Mouse (Mus musculus): ENCODE measurements around the gene Limch1. TPM values are rescaled to one million over a fixed set of nuclear protein-coding genes. Genes with fewer than 3 reads are reported as not detected.

Gene Limch1
- polyA plus RNA-seq, 1 experiment from 2014 or later = 25.1 TPM

- ATAC-seq (ENCODE audit: extremely low read depth, insufficient number of reproducible peaks, low FRiP score, low TSS enrichment) = no peak
- Histone ChIP-seq H3K27me3 (replicated peaks) (peaks cover 10% of the 10 kb centered on the region), H3K4me3 (no peak overlapping the region), H3K4me1 (0 out of 2 replicates have a peak, but pooled peaks cover 5% of the 10 kb centered on the region), H3K36me3 (no peaks in the 10 kb centered on the region), H3K9me3 (no peaks in the 10 kb centered on the region), H3K9ac (no peak overlapping the region), H3K4me2 (no peak overlapping the region), H3K27ac (replicated peaks) (no peak overlapping the region)
- WGBS = 67% methylated on average over 6 of the region's 6 CpGs
Observed at GRCm38 (mm10) chr5:66764129-66764528, 18.5 kb downstream of the Limch1 start.

GRCm38 (mm10) chr5:66765911-66766310 is 20.3 kb downstream of the Limch1 start:
- Histone ChIP-seq H3K4me3 (no peak overlapping the region), H3K36me3 (no peaks in the 10 kb centered on the region), H3K4me2 (no peak overlapping the region), H3K27me3 (replicated peaks) (peaks cover 17% of the 10 kb centered on the region), H3K27ac (replicated peaks) (no peak overlapping the region), H3K9ac (no peak overlapping the region), H3K9me3 (no peaks in the 10 kb centered on the region), H3K4me1 (peaks cover 5% of the 10 kb centered on the region; the same call in 1 of the 2 replicates)
- WGBS = 38% methylated on average over 2 of the region's 2 CpGs
- ATAC-seq (ENCODE audit: extremely low read depth, insufficient number of reproducible peaks, low FRiP score, low TSS enrichment) = no peak

- peak overlapping the region; percentile 24; the same call in 1 of the 2 replicates for H3K27ac ChIP-seq (replicated peaks)
- peaks cover 12% of the 10 kb centered on the region for H3K27me3 ChIP-seq (replicated peaks)
- no peak overlapping the region for H3K4me3 ChIP-seq
- 25% methylated on average over 4 of the region's 4 CpGs for WGBS
- H3K36me3 ChIP-seq = no peaks in the 10 kb centered on the region
- no peak for ATAC-seq (ENCODE audit: extremely low read depth, insufficient number of reproducible peaks, low FRiP score, low TSS enrichment)
- H3K9me3 ChIP-seq = no peaks in the 10 kb centered on the region
- peaks cover 5% of the 10 kb centered on the region; the same call in 1 of the 2 replicates for H3K4me1 ChIP-seq
- H3K4me2 ChIP-seq = no peak overlapping the region
- H3K9ac ChIP-seq = no peak overlapping the region
Observed at GRCm38 (mm10) chr5:66768034-66768433, 22.4 kb downstream of the Limch1 start.

GRCm38 (mm10) chr5:66769070-66769469 is 23.4 kb downstream of the Limch1 start:
- peaks cover 5% of the 10 kb centered on the region; the same call in 1 of the 2 replicates for H3K4me1 ChIP-seq
- WGBS = 66% methylated on average over 4 of the region's 4 CpGs
- no peak for ATAC-seq (ENCODE audit: extremely low read depth, insufficient number of reproducible peaks, low FRiP score, low TSS enrichment)

GRCm38 (mm10) chr5:66769558-66769957 is 23.9 kb downstream of the Limch1 start:
- ATAC-seq (ENCODE audit: extremely low read depth, insufficient number of reproducible peaks, low FRiP score, low TSS enrichment) = no peak

More at GRCm38 (mm10) chr5:66769070-66769469, 23.4 kb downstream of the Limch1 start:
- Histone ChIP-seq H3K4me3 (no peak overlapping the region), H3K36me3 (no peaks in the 10 kb centered on the region), H3K9me3 (no peaks in the 10 kb centered on the region), H3K4me2 (no peak overlapping the region), H3K27me3 (replicated peaks) (peaks cover 12% of the 10 kb centered on the region), H3K27ac (replicated peaks) (no peak overlapping the region), H3K9ac (no peak overlapping the region)

GRCm38 (mm10) chr5:66777999-66778710 is 32.5 kb downstream of the Limch1 start:
- H3K4me2 ChIP-seq = no peak overlapping the region
- ATAC-seq (ENCODE audit: extremely low read depth, insufficient number of reproducible peaks, low FRiP score, low TSS enrichment) = no peak
- peaks cover 12% of the 10 kb centered on the region; the same call in 1 of the 2 replicates for H3K27me3 ChIP-seq (replicated peaks)
- no peak overlapping the region for H3K27ac ChIP-seq (replicated peaks)
- WGBS = 66% methylated on average over 10 of the region's 10 CpGs
- H3K36me3 ChIP-seq = no peaks in the 10 kb centered on the region
- H3K9ac ChIP-seq = no peak overlapping the region
- no peaks in the 10 kb centered on the region for H3K4me1 ChIP-seq
- H3K4me3 ChIP-seq = no peak overlapping the region
- no peaks in the 10 kb centered on the region for H3K9me3 ChIP-seq

More at GRCm38 (mm10) chr5:66769558-66769957, 23.9 kb downstream of the Limch1 start:
- no peaks in the 10 kb centered on the region for H3K36me3 ChIP-seq
- H3K4me2 ChIP-seq = no peak overlapping the region
- H3K4me1 ChIP-seq = peaks cover 5% of the 10 kb centered on the region; the same call in 1 of the 2 replicates
- H3K4me3 ChIP-seq = no peak overlapping the region
- no peaks in the 10 kb centered on the region for H3K9me3 ChIP-seq
- H3K9ac ChIP-seq = no peak overlapping the region
- peaks cover 14% of the 10 kb centered on the region for H3K27me3 ChIP-seq (replicated peaks)
- 76% methylated on average over 5 of the region's 5 CpGs for WGBS
- no peak overlapping the region for H3K27ac ChIP-seq (replicated peaks)

- H3K27ac ChIP-seq (replicated peaks) = no peak overlapping the region
- H3K4me3 ChIP-seq = no peak overlapping the region
- WGBS = 88% methylated on average over 4 of the region's 4 CpGs
- no peaks in the 10 kb centered on the region for H3K9me3 ChIP-seq
- no peak overlapping the region for H3K4me2 ChIP-seq
- peaks cover 5% of the 10 kb centered on the region; the same call in 1 of the 2 replicates for H3K27me3 ChIP-seq (replicated peaks)
- no peaks in the 10 kb centered on the region for H3K36me3 ChIP-seq
- H3K9ac ChIP-seq = no peak overlapping the region
- H3K4me1 ChIP-seq = peaks cover 7% of the 10 kb centered on the region; the same call in 1 of the 2 replicates
- no peak for ATAC-seq (ENCODE audit: extremely low read depth, insufficient number of reproducible peaks, low FRiP score, low TSS enrichment)
Observed at GRCm38 (mm10) chr5:66780371-66780770, 34.7 kb downstream of the Limch1 start.

GRCm38 (mm10) chr5:66781507-66781906 is 35.9 kb downstream of the Limch1 start:
- peaks cover 7% of the 10 kb centered on the region; the same call in 1 of the 2 replicates for H3K4me1 ChIP-seq
- no peaks in the 10 kb centered on the region for H3K9me3 ChIP-seq
- WGBS = 78% methylated on average over 1 of the region's 1 CpGs
- H3K9ac ChIP-seq = no peak overlapping the region
- H3K4me3 ChIP-seq = no peak overlapping the region
- ATAC-seq (ENCODE audit: extremely low read depth, insufficient number of reproducible peaks, low FRiP score, low TSS enrichment) = no peak
- 0 out of 2 replicates have a peak, but pooled peaks cover 2% of the 10 kb centered on the region for H3K27me3 ChIP-seq (replicated peaks)
- H3K4me2 ChIP-seq = no peak overlapping the region
- H3K36me3 ChIP-seq = no peaks in the 10 kb centered on the region
- H3K27ac ChIP-seq (replicated peaks) = no peak overlapping the region

GRCm38 (mm10) chr5:66782851-66783250 is 37.2 kb downstream of the Limch1 start:
- H3K4me2 ChIP-seq = no peak overlapping the region
- no peaks in the 10 kb centered on the region for H3K9me3 ChIP-seq
- H3K4me3 ChIP-seq = no peak overlapping the region
- no peak overlapping the region for H3K9ac ChIP-seq
- 0 out of 2 replicates have a peak, but pooled peaks cover 2% of the 10 kb centered on the region for H3K27me3 ChIP-seq (replicated peaks)
- no peak overlapping the region for H3K27ac ChIP-seq (replicated peaks)
- 79% methylated on average over 2 of the region's 2 CpGs for WGBS
- H3K4me1 ChIP-seq = peaks cover 7% of the 10 kb centered on the region; the same call in 1 of the 2 replicates
- no peak for ATAC-seq (ENCODE audit: extremely low read depth, insufficient number of reproducible peaks, low FRiP score, low TSS enrichment)
- H3K36me3 ChIP-seq = no peaks in the 10 kb centered on the region

GRCm38 (mm10) chr5:66784624-66785361 is 39.2 kb downstream of the Limch1 start:
- Histone ChIP-seq H3K27me3 (replicated peaks) (no peaks in the 10 kb centered on the region), H3K4me3 (no peak overlapping the region), H3K4me2 (no peak overlapping the region), H3K9ac (no peak overlapping the region), H3K4me1 (peaks cover 7% of the 10 kb centered on the region; the same call in 1 of the 2 replicates), H3K36me3 (no peaks in the 10 kb centered on the region), H3K27ac (replicated peaks) (no peak overlapping the region), H3K9me3 (no peaks in the 10 kb centered on the region)
- ATAC-seq (ENCODE audit: extremely low read depth, insufficient number of reproducible peaks, low FRiP score, low TSS enrichment) = no peak
- 59% methylated on average over 9 of the region's 9 CpGs for WGBS

- no peak overlapping the region for H3K27ac ChIP-seq (replicated peaks)
- peaks cover 7% of the 10 kb centered on the region; the same call in 1 of the 2 replicates for H3K4me1 ChIP-seq
- H3K9ac ChIP-seq = no peak overlapping the region
- no peaks in the 10 kb centered on the region for H3K36me3 ChIP-seq
- H3K4me3 ChIP-seq = no peak overlapping the region
- H3K9me3 ChIP-seq = no peaks in the 10 kb centered on the region
- no peak for ATAC-seq (ENCODE audit: extremely low read depth, insufficient number of reproducible peaks, low FRiP score, low TSS enrichment)
- WGBS = 54% methylated on average over 1 of the region's 1 CpGs
- H3K27me3 ChIP-seq (replicated peaks) = no peaks in the 10 kb centered on the region
- H3K4me2 ChIP-seq = no peak overlapping the region
Observed at GRCm38 (mm10) chr5:66785995-66786620, 40.5 kb downstream of the Limch1 start.

Data from heart, embryonic 13.5 days (tissue).